Mouse (Mus musculus): ENCODE results near the gene Rab42. TPM values are rescaled to one million over a fixed set of nuclear protein-coding genes. Genes with fewer than 3 reads are reported as not detected.
A peak's percentile ranks its signal among the peaks of the same experiment; 100 is the strongest.
"Not testable (repeated sequence)": the region's sequence is repeated elsewhere in the genome, so short reads cannot be mapped to it uniquely, and the experiment has no call there.

The Rab42 gene
- total RNA-seq, 2 experiments from 2014 or later: 1.4 to 1.6 TPM

- DNase-seq (ENCODE audit: low spot score in 2 of 2): no peak
These were observed 9.4 kb upstream of the Rab42 start for GRCm38 (mm10) chr4:132312627-132313026.

GRCm38 (mm10) chr4:132311801-132312200 lies 8.6 kb upstream of the Rab42 start:
- DNase-seq (ENCODE audit: low spot score in 2 of 2): no peak

- no peak for DNase-seq (ENCODE audit: low spot score in 2 of 2)
These were observed 8.0 kb upstream of the Rab42 start for GRCm38 (mm10) chr4:132311209-132311608.

GRCm38 (mm10) chr4:132309849-132310472 lies 6.8 kb upstream of the Rab42 start:
- peak in 1 of 2 experiments; percentile 34 for DNase-seq (ENCODE audit: low spot score in 2 of 2)

- no peak for DNase-seq (ENCODE audit: low spot score in 2 of 2)
These were observed 6.1 kb upstream of the Rab42 start for GRCm38 (mm10) chr4:132309140-132309848.

- DNase-seq (ENCODE audit: low spot score in 2 of 2): peak; percentile 81 to 82
These were observed 5.4 kb upstream of the Rab42 start for GRCm38 (mm10) chr4:132308437-132309139.

- DNase-seq (ENCODE audit: low spot score in 2 of 2): no peak
These were observed 2.8 kb upstream of the Rab42 start for GRCm38 (mm10) chr4:132306004-132306403.

- DNase-seq (ENCODE audit: low spot score in 2 of 2): no peak
These were observed 2.1 kb upstream of the Rab42 start for GRCm38 (mm10) chr4:132305276-132305675.

GRCm38 (mm10) chr4:132303484-132303883 lies 299 bp upstream of the Rab42 start:
- DNase-seq (ENCODE audit: low spot score in 2 of 2): not testable (repeated sequence)

GRCm38 (mm10) chr4:132301965-132302938 lies 933 bp downstream of the Rab42 start:
- DNase-seq (ENCODE audit: low spot score in 2 of 2): no peak

GRCm38 (mm10) chr4:132301486-132301885 lies 1.7 kb downstream of the Rab42 start:
- no peak for DNase-seq (ENCODE audit: low spot score in 2 of 2)

GRCm38 (mm10) chr4:132299849-132300248 lies 3.3 kb downstream of the Rab42 start:
- no peak for DNase-seq (ENCODE audit: low spot score in 2 of 2)

- no peak for DNase-seq (ENCODE audit: low spot score in 2 of 2)
These were observed 7.3 kb downstream of the Rab42 start for GRCm38 (mm10) chr4:132295696-132296390.

- DNase-seq (ENCODE audit: low spot score in 2 of 2): no peak
These were observed 9.4 kb downstream of the Rab42 start for GRCm38 (mm10) chr4:132293682-132294240.

- peak; percentile 35 to 39 for DNase-seq (ENCODE audit: low spot score in 2 of 2)
These were observed 10.2 kb downstream of the Rab42 start for GRCm38 (mm10) chr4:132292988-132293387.

GRCm38 (mm10) chr4:132291624-132292335 lies 11.4 kb downstream of the Rab42 start:
- no peak for DNase-seq (ENCODE audit: low spot score in 2 of 2)

- DNase-seq (ENCODE audit: low spot score in 2 of 2): no peak
These were observed 12.1 kb downstream of the Rab42 start for GRCm38 (mm10) chr4:132291056-132291455.

- DNase-seq (ENCODE audit: low spot score in 2 of 2): not testable (repeated sequence)
These were observed 14.3 kb downstream of the Rab42 start for GRCm38 (mm10) chr4:132288840-132289239.

- DNase-seq (ENCODE audit: low spot score in 2 of 2): no peak
These were observed 27.2 kb downstream of the Rab42 start for GRCm38 (mm10) chr4:132275949-132276348.
